Mouse (Mus musculus): Measurements from ENCODE around the gene Sh2b3.

The Sh2b3 gene

GRCm38 (mm10) chr5:121825606-121826005 is 11.8 kb downstream of the Sh2b3 start:
- in situ Hi-C loops (cut with MboI; ENCODE audit: low sequenced_read_pairs): no loop called here

GRCm38 (mm10) chr5:121824121-121824520 is 13.3 kb downstream of the Sh2b3 start:
- in situ Hi-C loops (cut with MboI; ENCODE audit: low sequenced_read_pairs): no loop called here

GRCm38 (mm10) chr5:121823668-121824067 is 13.8 kb downstream of the Sh2b3 start:
- in situ Hi-C loops (cut with MboI; ENCODE audit: low sequenced_read_pairs): no loop called here

- in situ Hi-C loops (cut with MboI; ENCODE audit: low sequenced_read_pairs): no loop called here
These were observed 14.5 kb downstream of the Sh2b3 start for GRCm38 (mm10) chr5:121822786-121823505.

- in situ Hi-C loops (cut with MboI; ENCODE audit: low sequenced_read_pairs): no loop called here
These were observed 15.9 kb downstream of the Sh2b3 start for GRCm38 (mm10) chr5:121821552-121821951.

GRCm38 (mm10) chr5:121821116-121821515 is 16.3 kb downstream of the Sh2b3 start:
- in situ Hi-C loops (cut with MboI; ENCODE audit: low sequenced_read_pairs): no loop called here

GRCm38 (mm10) chr5:121820657-121821056 is 16.8 kb downstream of the Sh2b3 start:
- in situ Hi-C loops (cut with MboI; ENCODE audit: low sequenced_read_pairs): no loop called here

GRCm38 (mm10) chr5:121820161-121820560 is 17.3 kb downstream of the Sh2b3 start:
- in situ Hi-C loops (cut with MboI; ENCODE audit: low sequenced_read_pairs): no loop called here

- in situ Hi-C loops (cut with MboI; ENCODE audit: low sequenced_read_pairs): no loop called here
These were observed 17.9 kb downstream of the Sh2b3 start for GRCm38 (mm10) chr5:121819559-121819958.

GRCm38 (mm10) chr5:121818862-121819261 is 18.6 kb downstream of the Sh2b3 start:
- in situ Hi-C loops (cut with MboI; ENCODE audit: low sequenced_read_pairs): no loop called here

- in situ Hi-C loops (cut with MboI; ENCODE audit: low sequenced_read_pairs): no loop called here
These were observed 19.0 kb downstream of the Sh2b3 start for GRCm38 (mm10) chr5:121818401-121818800.

- in situ Hi-C loops (cut with MboI; ENCODE audit: low sequenced_read_pairs): no loop called here
These were observed 19.9 kb downstream of the Sh2b3 start for GRCm38 (mm10) chr5:121817551-121817950.

GRCm38 (mm10) chr5:121816611-121817010 is 20.8 kb downstream of the Sh2b3 start:
- in situ Hi-C loops (cut with MboI; ENCODE audit: low sequenced_read_pairs): no loop called here

GRCm38 (mm10) chr5:121815867-121816380 is 21.5 kb downstream of the Sh2b3 start:
- in situ Hi-C loops (cut with MboI; ENCODE audit: low sequenced_read_pairs): no loop called here

GRCm38 (mm10) chr5:121815067-121815466 is 22.4 kb downstream of the Sh2b3 start:
- in situ Hi-C loops (cut with MboI; ENCODE audit: low sequenced_read_pairs): no loop called here

- in situ Hi-C loops (cut with MboI; ENCODE audit: low sequenced_read_pairs): no loop called here
These were observed 23.7 kb downstream of the Sh2b3 start for GRCm38 (mm10) chr5:121813744-121814143.

GRCm38 (mm10) chr5:121812526-121813243 is 24.8 kb downstream of the Sh2b3 start:
- in situ Hi-C loops (cut with MboI; ENCODE audit: low sequenced_read_pairs): no loop called here

- in situ Hi-C loops (cut with MboI; ENCODE audit: low sequenced_read_pairs): no loop called here
These were observed 25.9 kb downstream of the Sh2b3 start for GRCm38 (mm10) chr5:121811485-121811931.

GRCm38 (mm10) chr5:121810331-121811151 is 26.9 kb downstream of the Sh2b3 start:
- in situ Hi-C loops (cut with MboI; ENCODE audit: low sequenced_read_pairs): no loop called here

GRCm38 (mm10) chr5:121809667-121810224 is 27.7 kb downstream of the Sh2b3 start:
- in situ Hi-C loops (cut with MboI; ENCODE audit: low sequenced_read_pairs): no loop called here

- in situ Hi-C loops (cut with MboI; ENCODE audit: low sequenced_read_pairs): no loop called here
These were observed 29.2 kb downstream of the Sh2b3 start for GRCm38 (mm10) chr5:121808202-121808601.
